Mouse (Mus musculus): ENCODE measurements at regions not wholly inside any gene's neighbourhood (a gene's known extent, or its start where the extent isn't known, plus 50 kb on each side); places are given as distances from the start of the nearest gene placed in this dataset.

GRCm38 (mm10) chr3:149270459-149270858, 280.1 kb upstream of the Adgrl2 start:
- Histone ChIP-seq H3K9ac (no peak overlapping the region), H3K27me3 (no peaks in the 10 kb centered on the region)

GRCm38 (mm10) chr3:149262332-149262970, 272.1 kb upstream of the Adgrl2 start:
- no peak for ATAC-seq (ENCODE audit: insufficient number of reproducible peaks, low FRiP score, low TSS enrichment, low read depth)
- WGBS = 74% methylated on average over 3 of the region's 3 CpGs
- no peaks in the 10 kb centered on the region for H3K27me3 ChIP-seq

More at GRCm38 (mm10) chr3:149270459-149270858, 280.1 kb upstream of the Adgrl2 start:
- Histone ChIP-seq H3K4me3 (replicated peaks) (no peak overlapping the region), H3K4me1 (0 out of 2 replicates have a peak, but pooled peaks cover 7% of the 10 kb centered on the region), H3K36me3 (no peaks in the 10 kb centered on the region), H3K4me2 (replicated peaks) (no peak overlapping the region), H3K27ac (replicated peaks) (no peak overlapping the region), H3K9me3 (replicated peaks) (no peaks in the 10 kb centered on the region)
- no peak for ATAC-seq (ENCODE audit: insufficient number of reproducible peaks, low FRiP score, low TSS enrichment, low read depth)

GRCm38 (mm10) chr3:149261764-149262163, 271.4 kb upstream of the Adgrl2 start:
- no peak overlapping the region for H3K9ac ChIP-seq
- H3K4me2 ChIP-seq (replicated peaks) = no peak overlapping the region
- no peaks in the 10 kb centered on the region for H3K27me3 ChIP-seq
- H3K36me3 ChIP-seq = no peaks in the 10 kb centered on the region
- 93% methylated on average over 6 of the region's 6 CpGs for WGBS
- no peaks in the 10 kb centered on the region for H3K9me3 ChIP-seq (replicated peaks)
- ATAC-seq (ENCODE audit: insufficient number of reproducible peaks, low FRiP score, low TSS enrichment, low read depth) = no peak
- 0 out of 2 replicates have a peak, but pooled peaks cover 4% of the 10 kb centered on the region for H3K4me1 ChIP-seq
- no peak overlapping the region for H3K27ac ChIP-seq (replicated peaks)
- H3K4me3 ChIP-seq (replicated peaks) = no peak overlapping the region

More at GRCm38 (mm10) chr3:149262332-149262970, 272.1 kb upstream of the Adgrl2 start:
- Histone ChIP-seq H3K27ac (replicated peaks) (no peak overlapping the region), H3K4me2 (replicated peaks) (no peak overlapping the region), H3K36me3 (no peaks in the 10 kb centered on the region), H3K4me3 (replicated peaks) (no peak overlapping the region), H3K4me1 (no peaks in the 10 kb centered on the region), H3K9me3 (replicated peaks) (no peaks in the 10 kb centered on the region), H3K9ac (no peak overlapping the region)

- Histone ChIP-seq H3K27ac (replicated peaks) (no peak overlapping the region), H3K27me3 (no peaks in the 10 kb centered on the region), H3K4me2 (replicated peaks) (no peak overlapping the region), H3K4me1 (peaks cover 10% of the 10 kb centered on the region; the same call in 1 of the 2 replicates), H3K4me3 (replicated peaks) (no peak overlapping the region), H3K9me3 (replicated peaks) (no peaks in the 10 kb centered on the region), H3K9ac (no peak overlapping the region), H3K36me3 (no peaks in the 10 kb centered on the region)
- WGBS = 81% methylated on average over 6 of the region's 6 CpGs
- no peak for ATAC-seq (ENCODE audit: insufficient number of reproducible peaks, low FRiP score, low TSS enrichment, low read depth)
These were observed 268.5 kb upstream of the Adgrl2 start for GRCm38 (mm10) chr3:149258826-149259225.

- no peak; the same call in 1 of the 2 replicates for ATAC-seq (ENCODE audit: insufficient number of reproducible peaks, low FRiP score, low TSS enrichment, low read depth)
- no peaks in the 10 kb centered on the region for H3K9me3 ChIP-seq (replicated peaks)
- no peaks in the 10 kb centered on the region for H3K36me3 ChIP-seq
- peaks cover 10% of the 10 kb centered on the region; the same call in 1 of the 2 replicates for H3K4me1 ChIP-seq
- H3K9ac ChIP-seq = no peak overlapping the region
- peak overlapping the region; percentile 13; the same call in 1 of the 2 replicates for H3K4me2 ChIP-seq (replicated peaks)
- H3K27ac ChIP-seq (replicated peaks) = no peak overlapping the region
- H3K27me3 ChIP-seq = no peaks in the 10 kb centered on the region
- WGBS = 32% methylated on average over 9 of the region's 9 CpGs
- no peak overlapping the region for H3K4me3 ChIP-seq (replicated peaks)
These were observed 266.5 kb upstream of the Adgrl2 start for GRCm38 (mm10) chr3:149256891-149257290.

- Histone ChIP-seq H3K9me3 (replicated peaks) (no peaks in the 10 kb centered on the region), H3K27ac (replicated peaks) (no peak overlapping the region), H3K36me3 (no peaks in the 10 kb centered on the region), H3K4me2 (replicated peaks) (no peak overlapping the region), H3K4me1 (peaks cover 10% of the 10 kb centered on the region), H3K4me3 (replicated peaks) (no peak overlapping the region), H3K27me3 (no peaks in the 10 kb centered on the region), H3K9ac (no peak overlapping the region)
- ATAC-seq (ENCODE audit: insufficient number of reproducible peaks, low FRiP score, low TSS enrichment, low read depth) = no peak
- WGBS = 62% methylated on average over 6 of the region's 6 CpGs
These were observed 262.7 kb upstream of the Adgrl2 start for GRCm38 (mm10) chr3:149253080-149253479.

GRCm38 (mm10) chr3:149252144-149252543, 261.8 kb upstream of the Adgrl2 start:
- Histone ChIP-seq H3K4me1 (peaks cover 15% of the 10 kb centered on the region), H3K9me3 (replicated peaks) (no peaks in the 10 kb centered on the region), H3K4me3 (replicated peaks) (no peak overlapping the region), H3K36me3 (no peaks in the 10 kb centered on the region), H3K27ac (replicated peaks) (no peak overlapping the region), H3K4me2 (replicated peaks) (no peak overlapping the region), H3K27me3 (no peaks in the 10 kb centered on the region), H3K9ac (no peak overlapping the region)
- no peak for ATAC-seq (ENCODE audit: insufficient number of reproducible peaks, low FRiP score, low TSS enrichment, low read depth)
- 68% methylated on average over 6 of the region's 6 CpGs for WGBS

GRCm38 (mm10) chr3:149247626-149247987, 257.3 kb upstream of the Adgrl2 start:
- Histone ChIP-seq H3K4me2 (replicated peaks) (peak overlapping the region; percentile 21; the same call in 1 of the 2 replicates), H3K27me3 (no peaks in the 10 kb centered on the region), H3K9ac (no peak overlapping the region), H3K27ac (replicated peaks) (no peak overlapping the region), H3K4me3 (replicated peaks) (no peak overlapping the region), H3K9me3 (replicated peaks) (no peaks in the 10 kb centered on the region), H3K4me1 (peaks cover 9% of the 10 kb centered on the region), H3K36me3 (no peaks in the 10 kb centered on the region)
- no peak for ATAC-seq (ENCODE audit: insufficient number of reproducible peaks, low FRiP score, low TSS enrichment, low read depth)
- 49% methylated on average over 6 of the region's 6 CpGs for WGBS

- ATAC-seq (ENCODE audit: insufficient number of reproducible peaks, low FRiP score, low TSS enrichment, low read depth) = no peak
- Histone ChIP-seq H3K27ac (replicated peaks) (no peak overlapping the region), H3K9ac (no peak overlapping the region), H3K4me1 (peaks cover 9% of the 10 kb centered on the region), H3K36me3 (no peaks in the 10 kb centered on the region), H3K27me3 (no peaks in the 10 kb centered on the region), H3K4me3 (replicated peaks) (no peak overlapping the region), H3K4me2 (replicated peaks) (peak overlapping the region; percentile 21; the same call in 1 of the 2 replicates), H3K9me3 (replicated peaks) (no peaks in the 10 kb centered on the region)
- 34% methylated on average over 10 of the region's 10 CpGs for WGBS
These were observed 256.7 kb upstream of the Adgrl2 start for GRCm38 (mm10) chr3:149246935-149247625.

GRCm38 (mm10) chr3:149239664-149240063, 249.3 kb upstream of the Adgrl2 start:
- H3K27ac ChIP-seq (replicated peaks) = no peak overlapping the region
- H3K4me3 ChIP-seq (replicated peaks) = no peak overlapping the region
- H3K4me1 ChIP-seq = no peaks in the 10 kb centered on the region
- no peak overlapping the region for H3K9ac ChIP-seq
- no peaks in the 10 kb centered on the region for H3K9me3 ChIP-seq (replicated peaks)
- no peak overlapping the region for H3K4me2 ChIP-seq (replicated peaks)
- H3K36me3 ChIP-seq = no peaks in the 10 kb centered on the region
- ATAC-seq (ENCODE audit: insufficient number of reproducible peaks, low FRiP score, low TSS enrichment, low read depth) = no peak
- no peaks in the 10 kb centered on the region for H3K27me3 ChIP-seq
- WGBS = 90% methylated on average over 3 of the region's 3 CpGs

GRCm38 (mm10) chr3:149238076-149238475, 247.7 kb upstream of the Adgrl2 start:
- Histone ChIP-seq H3K27ac (replicated peaks) (no peak overlapping the region), H3K4me3 (replicated peaks) (no peak overlapping the region), H3K9me3 (replicated peaks) (no peaks in the 10 kb centered on the region), H3K9ac (no peak overlapping the region), H3K36me3 (no peaks in the 10 kb centered on the region), H3K4me2 (replicated peaks) (no peak overlapping the region), H3K4me1 (no peaks in the 10 kb centered on the region), H3K27me3 (no peaks in the 10 kb centered on the region)
- no peak for ATAC-seq (ENCODE audit: insufficient number of reproducible peaks, low FRiP score, low TSS enrichment, low read depth)
- WGBS = 88% methylated on average over 5 of the region's 5 CpGs

All from embryonic facial prominence, embryonic 15.5 days (tissue).